Mouse (Mus musculus) heart, adult 2 months (tissue): ENCODE measurements around the gene Slc4a3. TPM values are rescaled to one million over a fixed set of nuclear protein-coding genes. Genes with fewer than 3 reads are reported as not detected.

Experiments used
- DNase-seq, 2 experiments: peaks; one replicate each; pipeline ENCODE4 v3.0.0; 2021
- H3K27ac ChIP-seq: fragments of 200-600 bp; 2 replicates; pipeline ENCODE4 v1.8.1; 2022
- H3K27me3 ChIP-seq: fragments of 200-500 bp; 2 replicates; pipeline ENCODE4 v1.6.1; 2012; ENCODE audit warnings: mild to moderate bottlenecking, low read length, inconsistent platforms, mixed read lengths; ENCODE audit not compliant: control insufficient read depth, insufficient read depth
- H3K36me3 ChIP-seq: fragments of 200-500 bp; 2 replicates; pipeline ENCODE4 v1.6.1; 2012; ENCODE audit warnings: low read length, inconsistent platforms; ENCODE audit not compliant: control insufficient read depth, insufficient read depth
- H3K4me1 ChIP-seq: fragments of 200-500 bp; 2 replicates; pipeline ENCODE4 v1.6.1; 2011; ENCODE audit warnings: low read length; ENCODE audit not compliant: control insufficient read depth, insufficient read depth
- H3K4me3 ChIP-seq: fragments of 200-600 bp; 2 replicates; pipeline ENCODE4 v1.8.1; 2022
- H3K79me2 ChIP-seq: fragments of 200-500 bp; replicated peaks from 2 replicates; pipeline ENCODE4 v1.6.1; 2012; ENCODE audit warnings: mild to moderate bottlenecking, inconsistent platforms, low read length, moderate library complexity, mixed read lengths; ENCODE audit not compliant: control insufficient read depth, insufficient read depth
- H3K9ac ChIP-seq: fragments of 200-500 bp; 2 replicates; pipeline ENCODE4 v1.6.1; 2012; ENCODE audit warnings: low read depth, mild to moderate bottlenecking, control low read depth, inconsistent platforms, low read length, mixed read lengths
- CTCF ChIP-seq: fragments of 200-600 bp; IDR thresholded peaks from 2 replicates; pipeline ENCODE4 v1.8.1; 2022; ENCODE audit warnings: antibody characterized with exemption, mild to moderate bottlenecking, moderate library complexity
- EP300 ChIP-seq: fragments of 200-500 bp; IDR thresholded peaks from 2 replicates; pipeline ENCODE4 v1.6.1; 2011; ENCODE audit warnings: low read depth, low read length, control low read depth; ENCODE audit not compliant: insufficient read depth
- POLR2A ChIP-seq: fragments of 200-500 bp; IDR thresholded peaks from 2 replicates; pipeline ENCODE4 v1.6.1; 2011; ENCODE audit warnings: mild to moderate bottlenecking, low read depth, low read length, control low read depth; ENCODE audit not compliant: insufficient read depth
- WGBS: fragments of 180-500 bp; shearing (Covaris S2); methylation state at CpG from one replicate; pipeline ENCODE4 v1.1.7; 2018; 5-methylcytosine and 5-hydroxymethylcytosine counted together
- intact Hi-C: fragments of 180-260 bp; cut with DNase I; formaldehyde crosslinking; loops from one replicate; pipeline ENCODE4 v1.15.1; 2025
- long read RNA-seq: library from polyadenylated mRNA; stranded (forward); transcript quantifications from one replicate; pipeline ENCODE4 v2.0.0, GENCODE M21; 2021
- polyA plus RNA-seq: library from polyadenylated mRNA; depleted of rRNA; stranded (reverse); fragments of >200 nt; gene quantifications from 2 replicates; pipeline ENCODE4 v1.2.3, GENCODE M21; 2012; rRNA removed
- total RNA-seq, 2 experiments: library from RNA; stranded (reverse); gene quantifications; 2 replicates each; pipeline ENCODE4 v1.2.3; 2021

Slc4a3 gene
- total RNA-seq (100 to 1,000 TPM; 241 to 300 TPM), polyA plus RNA-seq (182 and 222 TPM in 2 replicates)
- long read RNA-seq, partial matches to known transcripts: 82 of 220 reads
- long read RNA-seq, other reads (novel, unspliced or antisense): 137 of 220 reads

DNA sequence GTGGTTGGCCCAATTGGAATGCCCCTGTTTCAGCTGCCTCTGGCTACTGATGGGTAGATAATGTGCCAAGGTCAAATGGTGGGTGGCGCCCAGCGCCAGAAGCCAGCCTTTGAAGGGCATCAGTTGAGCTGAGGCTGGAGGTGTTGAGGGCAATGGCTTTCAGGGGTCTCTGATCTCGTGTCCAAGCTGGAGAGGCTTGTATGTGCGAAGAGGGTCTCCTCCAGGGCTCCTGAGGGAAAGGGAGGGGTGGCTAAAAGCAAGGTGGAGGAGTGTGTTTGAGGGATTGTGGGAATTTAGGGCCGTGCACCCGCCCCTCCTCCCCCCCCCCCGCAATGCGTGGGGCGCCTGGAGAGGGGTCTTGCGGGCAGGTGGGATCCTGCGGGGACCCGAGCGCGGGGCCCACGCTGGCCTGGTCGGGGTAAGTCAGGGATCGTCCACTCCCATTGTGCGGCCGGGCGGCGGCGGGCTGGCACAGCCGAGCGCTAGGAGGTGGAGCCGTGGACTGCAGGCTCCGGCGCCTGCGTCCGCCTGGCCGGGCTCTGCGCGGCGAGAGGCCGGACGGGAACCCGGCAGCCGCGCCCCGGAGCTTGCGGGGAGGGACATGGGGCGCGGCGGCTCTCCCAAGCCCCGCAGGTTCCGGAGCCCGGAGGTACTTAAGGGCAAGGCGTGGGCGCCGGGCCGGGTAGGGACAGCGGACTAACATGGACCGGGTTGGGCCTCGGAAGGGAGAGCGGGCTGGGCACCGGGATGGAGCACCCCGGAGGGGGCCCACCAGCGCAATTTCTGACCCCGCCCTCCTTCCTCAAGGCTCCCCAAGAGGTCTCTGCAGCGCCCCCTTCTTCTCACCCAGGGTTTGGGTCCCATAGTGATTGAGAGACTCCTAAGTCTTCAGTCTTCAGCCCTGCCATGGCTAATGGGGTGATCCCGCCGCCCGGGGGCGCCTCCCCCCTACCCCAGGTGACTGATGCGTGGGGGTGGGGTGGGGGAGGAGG is at the start of gene Slc4a3:
Gene Slc4a3 (plus strand): TSS at position 302 of the 992 bp plus-strand sequence.
- Histone ChIP-seq H3K4me3 (peak within 1 kb of the TSS; percentile 73), H3K27ac (peak within 1 kb of the TSS; percentile 83), H3K27me3 (0 out of 2 replicates have a peak, but pooled peaks cover 2% of the 10 kb centered on the region), H3K36me3 (no peaks in the 10 kb centered on the region), H3K9ac (peak within 1 kb of the TSS; percentile 94), H3K4me1 (peaks cover 4% of the 10 kb centered on the region), H3K79me2 (no peaks in the 10 kb centered on the region)
- TF ChIP-seq POLR2A: no peak
- TF ChIP-seq CTCF: peak; percentile 30
- DNase-seq: peak; percentile 80
- WGBS: 2% methylated on average over 64 of the region's 64 CpGs
- intact Hi-C loops: loop anchor here (5.0 kb wide), 1 partner anchor 39 kb away; the partner anchor contains the start of genes Inha and Obsl1

DNA sequence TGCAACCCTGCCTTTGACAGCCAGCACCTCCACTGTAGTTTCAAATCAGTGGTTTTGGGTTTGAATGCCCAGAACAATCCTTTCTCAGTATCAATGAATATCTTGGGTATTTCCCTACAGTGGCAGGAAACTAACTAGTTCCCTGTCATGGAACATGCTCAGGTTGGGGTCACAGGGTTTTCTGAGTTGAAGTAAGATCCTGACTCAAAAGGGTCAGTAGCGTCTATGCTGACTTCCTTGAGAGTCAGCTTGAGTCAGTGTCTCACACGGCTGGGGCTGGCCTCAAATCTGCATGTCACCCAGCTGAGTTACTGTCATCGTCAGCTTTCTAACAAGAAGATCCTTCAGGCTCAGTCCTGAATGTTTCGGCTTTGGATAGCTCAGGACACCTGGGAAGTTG is 47.2 kb upstream of the Slc4a3 start:
- H3K9ac ChIP-seq: no peak overlapping the region
- DNase-seq: no peak
- no peaks in the 10 kb centered on the region; the same call in 1 of the 2 replicates for H3K79me2 ChIP-seq
- no peak overlapping the region for H3K27ac ChIP-seq
- no peak overlapping the region for H3K4me3 ChIP-seq
- H3K36me3 ChIP-seq: no peaks in the 10 kb centered on the region
- no peaks in the 10 kb centered on the region for H3K27me3 ChIP-seq
- 85% methylated on average over 4 of the region's 4 CpGs for WGBS
- intact Hi-C loops: no loop called here
- no peaks in the 10 kb centered on the region; the same call in 1 of the 2 replicates for H3K4me1 ChIP-seq
- TF ChIP-seq EP300 (no peak), CTCF (no peak), POLR2A (no peak)

- no peaks in the 10 kb centered on the region for H3K27me3 ChIP-seq
- intact Hi-C loops: no loop called here
- H3K9ac ChIP-seq: no peak overlapping the region
- H3K36me3 ChIP-seq: no peaks in the 10 kb centered on the region
- H3K27ac ChIP-seq: no peak overlapping the region
- no peak overlapping the region for H3K4me3 ChIP-seq
- no peak for DNase-seq
- H3K4me1 ChIP-seq: peaks cover 2% of the 10 kb centered on the region; the same call in 1 of the 2 replicates
- TF ChIP-seq POLR2A: no peak
- TF ChIP-seq CTCF: peak; percentile 45
- 79% methylated on average over 7 of the region's 7 CpGs for WGBS
- H3K79me2 ChIP-seq: no peaks in the 10 kb centered on the region; the same call in 1 of the 2 replicates
Observed at GRCm38 (mm10) chr1:75499441-75499840, 46.6 kb upstream of the Slc4a3 start.

DNA sequence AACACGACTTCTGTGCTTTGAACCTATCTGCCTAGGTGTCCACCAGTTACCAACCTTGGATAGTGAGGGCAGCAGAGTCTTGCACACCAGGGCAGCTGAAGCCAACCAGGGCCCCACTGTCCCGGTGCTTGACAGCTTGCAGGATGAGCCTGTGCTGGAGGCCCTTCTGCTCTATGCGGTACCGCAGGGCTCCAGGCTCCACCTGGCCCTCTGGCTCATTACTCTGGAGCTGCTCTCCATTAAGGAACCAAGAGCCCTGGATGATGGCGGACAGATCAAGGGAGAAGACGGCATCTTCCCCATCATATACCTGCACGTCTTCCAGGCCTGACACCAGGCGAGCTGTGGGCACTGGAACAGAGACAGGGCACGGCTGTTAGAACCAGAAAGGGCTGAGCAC is 44.2 kb upstream of the Slc4a3 start:
- no peaks in the 10 kb centered on the region for H3K36me3 ChIP-seq
- TF ChIP-seq CTCF (no peak), EP300 (no peak)
- no peaks in the 10 kb centered on the region for H3K27me3 ChIP-seq
- H3K79me2 ChIP-seq: no peaks in the 10 kb centered on the region; the same call in 1 of the 2 replicates
- no peak overlapping the region for H3K27ac ChIP-seq
- H3K9ac ChIP-seq: no peak overlapping the region
- intact Hi-C loops: no loop called here
- peaks cover 2% of the 10 kb centered on the region; the same call in 1 of the 2 replicates for H3K4me1 ChIP-seq
- no peak overlapping the region for H3K4me3 ChIP-seq
- WGBS: 95% methylated on average over 9 of the region's 9 CpGs
- no peak for DNase-seq

DNA sequence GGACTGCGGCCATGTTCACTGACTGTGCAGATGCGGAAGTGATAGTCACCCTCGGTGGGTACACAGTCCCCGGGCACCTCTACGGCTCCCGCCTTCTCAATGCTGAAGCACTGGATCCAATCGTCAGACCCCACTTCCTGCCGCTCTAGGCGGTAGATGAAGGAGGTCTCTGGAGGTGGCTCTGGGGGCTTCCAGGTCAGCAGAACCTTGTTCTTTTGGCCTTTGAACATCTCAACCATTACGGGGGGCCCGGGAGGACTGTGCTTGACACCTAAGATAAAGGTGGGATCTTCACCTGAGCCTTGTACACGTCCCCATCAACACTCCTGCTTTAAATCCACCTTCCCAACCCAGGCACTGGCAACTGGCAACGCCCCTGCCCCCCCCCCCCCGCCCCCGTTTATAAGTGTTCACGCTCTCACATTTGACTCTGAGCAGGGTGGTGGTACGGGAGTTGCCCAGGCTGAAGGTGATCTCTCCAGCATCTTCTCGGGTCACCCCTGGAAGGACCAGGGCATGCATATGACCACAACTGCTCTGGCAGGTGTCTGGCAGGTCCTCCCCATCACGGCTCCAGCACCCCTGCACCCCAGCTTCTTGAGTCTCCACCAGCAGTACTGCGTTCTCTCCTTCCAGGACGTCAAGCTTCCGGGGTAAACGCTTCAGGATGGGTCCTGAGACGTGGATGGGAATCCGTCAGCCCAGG is 43.0 kb upstream of the Slc4a3 start:
- TF ChIP-seq POLR2A (no peak), CTCF (no peak), EP300 (no peak)
- DNase-seq: no peak
- no peaks in the 10 kb centered on the region for H3K27me3 ChIP-seq
- intact Hi-C loops: no loop called here
- WGBS: 82% methylated on average over 25 of the region's 25 CpGs
- H3K4me1 ChIP-seq: peaks cover 2% of the 10 kb centered on the region; the same call in 1 of the 2 replicates
- no peaks in the 10 kb centered on the region for H3K36me3 ChIP-seq
- H3K27ac ChIP-seq: no peak overlapping the region
- no peak overlapping the region for H3K4me3 ChIP-seq
- H3K79me2 ChIP-seq: no peaks in the 10 kb centered on the region; the same call in 1 of the 2 replicates
- H3K9ac ChIP-seq: no peak overlapping the region
